Mouse (Mus musculus) stomach, adult 2 months (tissue): ENCODE measurements around the gene Sh2d3c. TPM values are rescaled to one million over a fixed set of nuclear protein-coding genes. Genes with fewer than 3 reads are reported as not detected.

ENCODE experiments used
- polyA plus RNA-seq: library from polyadenylated mRNA; depleted of rRNA; stranded (reverse); fragments of >200 nt; gene quantifications from 2 replicates; pipeline ENCODE4 v1.2.3, GENCODE M21; 2012; rRNA removed

The Sh2d3c gene
- polyA plus RNA-seq = 7.9 and 8.4 TPM in 2 replicates

DNA sequence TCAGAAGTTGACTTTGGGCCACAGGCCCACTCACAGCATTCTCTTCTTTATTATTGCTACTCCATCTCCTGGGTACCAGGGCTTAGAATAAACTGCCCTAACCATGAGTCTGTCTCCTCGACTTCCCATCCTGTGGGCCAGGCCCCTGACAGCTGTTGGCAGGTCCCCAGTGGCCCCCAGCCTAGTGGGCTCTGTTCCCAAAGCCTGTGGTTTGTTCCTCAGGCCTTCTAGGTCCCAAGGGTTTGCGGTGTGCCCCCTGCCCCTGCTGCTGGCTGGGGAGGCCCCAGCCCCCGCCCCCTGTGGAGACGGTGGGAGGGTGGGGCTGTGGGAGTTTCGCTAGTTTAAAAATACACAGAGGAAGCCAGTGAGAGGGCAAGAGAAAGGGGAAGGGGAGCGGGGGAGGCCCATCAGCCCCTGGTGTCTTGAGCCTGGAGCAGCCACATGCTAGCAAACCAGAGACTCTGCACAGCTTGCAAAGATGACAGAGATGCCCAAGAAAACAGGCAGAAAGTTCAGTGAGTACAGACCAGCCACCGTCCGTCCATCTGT is at the start of gene Sh2d3c:
Gene Sh2d3c, plus strand, starts transcription at position 375 of the 549 bp plus-strand sequence.

DNA sequence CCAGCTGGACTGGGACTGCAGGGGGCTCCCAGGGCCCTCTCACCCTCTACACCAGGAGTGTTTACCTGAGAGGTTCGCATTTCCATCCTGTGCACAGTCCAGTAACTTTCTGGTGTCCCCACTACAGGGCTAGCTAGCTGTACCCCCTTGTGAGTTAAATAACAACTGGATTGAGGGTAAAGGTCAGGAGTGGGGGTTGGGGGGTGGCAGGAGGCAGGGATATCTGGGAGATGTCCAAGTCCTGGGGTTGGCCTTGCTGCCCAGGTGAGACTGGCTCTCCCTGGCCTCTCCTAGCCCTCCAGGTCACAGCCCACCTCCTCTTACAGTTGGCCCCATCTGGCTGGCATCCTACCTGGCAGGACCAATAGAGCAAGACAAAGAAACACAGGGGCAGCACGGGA is 16.8 kb upstream of the Sh2d3c start, which contains the start of gene Fpgs:
Gene Fpgs, minus strand, starts transcription at position 125 of the 401 bp plus-strand sequence.

DNA sequence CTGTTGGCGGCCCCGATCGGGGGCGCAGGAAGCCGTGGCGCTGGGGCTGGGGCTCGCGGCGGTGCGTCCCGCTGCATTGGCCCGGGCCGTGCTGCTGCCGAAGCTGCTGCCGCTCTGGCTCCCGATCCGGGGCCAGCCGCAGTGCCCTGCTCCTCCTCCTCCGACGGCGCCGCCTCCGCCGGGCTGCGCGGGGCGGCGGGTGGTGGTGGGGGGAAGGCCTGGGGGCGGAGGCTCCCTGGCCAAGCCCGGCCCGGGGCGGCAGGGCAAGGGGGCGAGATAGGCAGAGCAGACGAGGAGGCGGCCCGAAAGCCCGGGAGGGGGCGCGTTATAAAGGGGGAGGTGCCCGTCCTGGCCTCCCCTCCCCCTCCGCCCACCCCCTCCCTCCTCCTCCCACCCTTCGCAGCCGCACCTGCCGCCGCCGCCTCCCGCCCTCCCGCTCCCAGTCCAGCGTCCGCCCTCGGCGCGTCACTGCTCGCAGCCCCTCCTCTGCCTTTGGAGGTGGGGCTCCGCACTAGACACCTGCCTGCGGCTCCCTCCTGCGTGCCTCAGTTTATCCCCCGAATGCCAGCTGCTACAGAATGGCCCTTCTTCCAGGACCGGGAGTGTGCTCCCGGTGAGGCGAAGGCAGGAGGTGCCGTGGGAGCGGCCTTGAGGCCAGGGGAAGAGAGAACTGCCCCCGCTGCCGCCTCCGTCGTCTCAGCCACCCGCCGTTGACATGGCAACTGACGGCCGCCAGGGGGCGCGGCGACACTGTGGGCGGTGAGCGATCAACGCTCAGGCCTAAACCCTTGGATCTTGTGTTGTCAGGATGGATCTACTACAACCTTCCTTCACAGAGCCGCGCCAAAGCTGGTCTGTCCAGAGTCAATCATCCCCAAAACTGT is 7.7 kb upstream of the Sh2d3c start, which contains the start of gene Cdk9:
Gene Cdk9, minus strand, starts transcription at position 143 of the 884 bp plus-strand sequence.

DNA sequence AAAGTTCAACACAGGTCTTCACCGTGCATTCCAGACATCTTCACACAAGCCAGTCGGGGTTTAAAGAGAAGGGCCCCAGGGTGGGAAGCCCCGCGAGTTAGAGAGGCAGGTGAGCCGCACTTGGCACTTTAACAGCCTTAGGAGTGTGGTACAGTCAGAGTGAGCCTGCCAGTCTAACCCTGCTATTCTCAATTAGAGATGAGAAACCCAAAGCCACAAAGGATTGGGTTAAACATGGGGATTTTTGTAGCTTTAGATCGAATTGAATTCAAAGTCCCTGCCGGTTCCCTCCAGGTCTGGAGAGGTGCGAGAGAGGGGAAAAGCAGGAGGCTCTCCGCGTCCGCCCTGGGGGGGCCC is 20.0 kb downstream of the Sh2d3c start, which contains the start of gene 6330409D20Rik:
Gene 6330409D20Rik, minus strand, starts transcription at position 101 of the 357 bp plus-strand sequence.

DNA sequence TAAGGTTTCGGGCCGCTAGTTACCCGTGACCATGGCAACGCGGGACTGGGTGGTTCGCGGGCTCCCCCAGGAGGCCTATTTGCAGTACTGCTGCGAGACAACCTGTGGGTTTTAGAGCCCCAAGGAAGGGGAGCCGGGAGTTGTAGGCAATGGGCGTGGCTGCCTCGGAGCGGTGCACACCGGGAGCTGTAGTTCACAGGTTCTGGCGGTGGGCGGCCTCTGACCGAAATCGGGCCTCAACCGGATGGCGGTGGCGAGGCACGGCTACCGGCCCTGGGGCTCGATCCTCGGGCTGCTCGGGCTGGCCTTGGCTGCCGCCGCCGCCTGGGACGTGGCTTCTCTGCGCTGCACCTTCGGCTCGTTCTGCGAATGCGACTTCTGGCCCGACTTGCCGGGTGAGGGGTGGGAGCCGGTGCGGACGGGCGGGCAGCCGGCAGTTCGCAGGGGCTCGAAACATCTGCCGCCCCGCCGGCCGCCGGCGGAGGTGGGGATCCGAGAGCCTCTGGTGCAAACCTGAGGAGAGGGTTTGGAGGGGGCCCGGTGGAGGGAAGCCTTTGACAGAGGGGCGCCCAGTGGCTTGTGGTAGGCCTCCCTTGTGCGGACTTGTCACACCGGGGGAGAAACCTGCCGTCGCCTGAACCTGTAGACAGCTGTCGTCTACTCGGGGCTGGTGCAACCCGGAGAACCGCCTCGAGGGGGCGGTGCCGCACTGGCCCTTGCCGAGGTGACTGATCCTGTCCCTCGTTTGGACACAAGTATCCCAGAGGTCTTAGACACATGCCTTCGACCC is 36.4 kb downstream of the Sh2d3c start, which contains the start of gene Tor2a:
Gene Tor2a, plus strand, starts transcription at position 179 of the 790 bp plus-strand sequence.

DNA sequence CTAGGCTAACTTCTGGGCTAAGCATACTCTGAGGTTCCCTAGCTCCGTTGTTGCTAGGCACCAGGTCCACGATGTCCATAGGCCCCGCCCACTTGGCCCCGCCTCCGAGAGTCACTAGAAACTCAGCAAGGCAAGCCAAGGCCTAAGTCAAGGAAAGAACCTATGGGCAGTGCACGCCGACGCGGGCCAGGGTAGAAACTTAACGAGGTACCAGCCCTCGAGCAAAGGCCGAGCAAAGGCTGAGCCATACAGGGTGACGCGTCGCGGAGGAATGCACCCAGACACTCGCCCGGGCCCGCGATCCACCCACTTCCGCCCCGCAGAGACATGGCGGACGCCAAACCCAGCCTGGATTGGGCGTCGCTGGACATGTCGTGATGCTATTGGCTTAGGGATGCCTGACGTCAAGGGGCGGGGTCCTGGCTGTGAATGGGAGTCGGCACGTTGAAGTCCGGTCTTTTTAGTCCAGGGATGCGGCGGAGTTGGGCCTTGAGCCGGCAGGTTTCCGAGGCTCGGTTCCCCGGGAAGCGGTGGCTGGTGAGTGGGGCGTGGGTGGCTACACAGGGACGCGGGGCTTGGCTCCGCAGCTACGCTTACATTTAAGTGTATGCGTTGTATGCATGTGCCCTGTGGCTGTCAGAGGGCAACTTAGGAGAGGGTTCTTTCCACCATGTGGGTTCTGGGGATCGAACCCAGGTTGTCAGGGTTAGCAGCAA is 54.7 kb downstream of the Sh2d3c start, which contains the start of the genes Ttc16 and Ptrh1:
Gene Ttc16, minus strand, starts transcription at position 275 of the 716 bp plus-strand sequence.
Gene Ptrh1, plus strand, starts transcription at position 428 of the 716 bp plus-strand sequence.

DNA sequence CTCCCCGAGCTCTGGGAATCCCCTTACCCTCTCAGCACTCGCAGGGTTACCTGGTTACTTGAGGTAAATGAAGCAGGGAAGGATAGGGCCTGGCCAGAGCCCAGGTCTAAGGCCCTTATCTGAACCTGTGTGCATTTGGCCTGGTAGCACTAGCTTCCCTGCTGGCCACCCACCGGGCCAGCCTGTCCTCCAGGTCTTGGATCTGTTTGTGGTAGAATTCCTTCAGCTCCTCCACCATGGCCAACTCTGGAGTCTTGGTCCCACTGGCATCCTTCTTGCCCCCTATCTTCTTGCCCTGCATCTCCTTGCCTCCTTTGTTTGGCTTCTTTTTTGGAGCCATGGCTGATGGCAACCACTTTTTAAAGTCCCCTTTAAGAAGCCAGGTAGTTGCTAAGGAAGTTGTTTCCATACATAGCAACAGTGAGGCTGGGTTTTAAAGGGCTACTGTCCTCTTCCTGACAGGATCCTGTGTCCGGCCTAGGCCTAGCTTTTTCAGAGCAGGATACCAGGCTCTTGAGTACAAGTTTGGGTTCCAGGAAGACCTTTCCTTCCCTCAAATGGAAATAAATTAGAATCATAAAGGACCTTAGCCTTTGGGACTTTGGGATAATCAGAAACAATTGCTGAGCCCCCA is 63.3 kb downstream of the Sh2d3c start, which contains the start of gene Cfap157:
Gene Cfap157, minus strand, starts transcription at position 381 of the 634 bp plus-strand sequence.

Other genes with a start within 250 kb of the Sh2d3c start
- gene Fam102a, start 185.7 kb upstream of the Sh2d3c start, polyA plus RNA-seq = 43.7 and 54.8 TPM in 2 replicates
- 86.8 and 96.2 TPM in 2 replicates for gene Dpm2, start 150.2 kb upstream of the Sh2d3c start, polyA plus RNA-seq
- 0.16 and 0.27 TPM in 2 replicates for gene Pip5kl1, start 146.3 kb upstream of the Sh2d3c start, polyA plus RNA-seq
- not detected in 2 replicates for gene 9430097D07Rik, start 145.4 kb upstream of the Sh2d3c start, polyA plus RNA-seq
- gene St6galnac4, start 134.0 kb upstream of the Sh2d3c start, polyA plus RNA-seq = 5.9 and 7.3 TPM in 2 replicates
- 11.4 and 25.4 TPM in 2 replicates for gene St6galnac6, start 121.3 kb upstream of the Sh2d3c start, polyA plus RNA-seq
- gene Ak1, start 99.3 kb upstream of the Sh2d3c start, polyA plus RNA-seq = 29.4 and 34.1 TPM in 2 replicates
- gene Eng, start 74.5 kb upstream of the Sh2d3c start, polyA plus RNA-seq = 54.6 and 61.2 TPM in 2 replicates
- 50.8 and 58.7 TPM in 2 replicates for gene Fpgs, start 16.9 kb upstream of the Sh2d3c start, polyA plus RNA-seq
- 42.2 and 43.4 TPM in 2 replicates for gene Cdk9, start 8.0 kb upstream of the Sh2d3c start, polyA plus RNA-seq
- gene 6330409D20Rik, start 20.0 kb downstream of the Sh2d3c start, polyA plus RNA-seq = 0.15 TPM in 1 of 2 replicates, not detected in the other
- gene Tor2a, start 36.2 kb downstream of the Sh2d3c start, polyA plus RNA-seq = 45.8 and 55.4 TPM in 2 replicates
- gene Ttc16, start 54.6 kb downstream of the Sh2d3c start, polyA plus RNA-seq = 0.16 and 0.66 TPM in 2 replicates
- gene Ptrh1, start 54.7 kb downstream of the Sh2d3c start, polyA plus RNA-seq = 15.0 and 18.2 TPM in 2 replicates
- not detected in 2 replicates for gene Cfap157, start 63.4 kb downstream of the Sh2d3c start, polyA plus RNA-seq
- 2.1 and 2.5 TPM in 2 replicates for gene Stxbp1, start 126.2 kb downstream of the Sh2d3c start, polyA plus RNA-seq
- 59.8 and 60.1 TPM in 2 replicates for gene Fam129b, start 155.1 kb downstream of the Sh2d3c start, polyA plus RNA-seq
- gene Rpl12, start 240.5 kb downstream of the Sh2d3c start, polyA plus RNA-seq = 111 and 134 TPM in 2 replicates
- 7.1 and 8.3 TPM in 2 replicates for gene Lrsam1, start 240.6 kb downstream of the Sh2d3c start, polyA plus RNA-seq